Comparison of ENCODE assay signal across 9 mouse cellular contexts in the genomic region with DNA sequence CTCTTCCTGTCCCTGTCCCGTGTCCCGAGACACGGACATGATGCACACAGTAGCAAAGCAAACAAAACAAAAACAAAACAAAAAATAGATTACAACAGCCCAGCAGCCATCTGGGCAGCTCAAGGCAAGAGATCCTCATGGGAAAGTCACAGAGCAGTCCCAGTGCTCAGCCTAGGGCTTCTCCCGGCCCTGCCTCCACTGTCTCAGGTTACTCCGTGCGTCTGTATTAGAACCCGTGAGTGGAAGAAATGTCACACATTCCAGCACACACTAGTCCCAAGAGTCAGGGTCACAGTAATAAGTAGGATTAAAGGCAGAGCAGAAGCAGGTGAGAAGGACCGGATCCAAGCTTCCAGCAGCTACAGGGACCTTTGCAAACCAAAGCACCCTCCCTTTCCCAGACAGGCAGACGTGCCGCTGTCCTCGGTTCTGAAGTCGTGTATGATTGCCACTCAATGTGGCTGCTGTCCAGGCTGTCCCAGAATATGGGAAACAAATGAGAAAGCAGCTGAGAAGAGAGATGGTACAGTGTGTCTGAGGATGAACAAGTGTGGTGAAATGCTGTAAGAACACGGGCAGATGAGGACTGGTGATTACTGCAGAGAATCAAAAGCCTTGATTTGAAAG.
A peak's percentile ranks its signal among the peaks of the same experiment; 100 is the strongest.
DNase-seq lines count a peak whose midpoint lies in the region; ATAC-seq and TF ChIP-seq lines count a peak whose summit lies in the region.
"Had no signal": no experiment of that assay in that cellular context is flagged by ENCODE, and none has a peak within 500 bp of the region (broad histone marks: within the 10 kb centered on the region; RNA-seq: fewer than 3 reads in every experiment).

No protein-coding gene starts in this region.

- H3K36me3 ChIP-seq in hindbrain, embryonic 11.5 days (ENCODE audit: control insufficient read depth, insufficient read depth, low read length) = no peaks in the 10 kb centered on the region
- H3K36me3 ChIP-seq in hindbrain, embryonic 16.5 days (ENCODE audit: control insufficient read depth, insufficient read depth, low read length) = no peaks in the 10 kb centered on the region
- no peaks in the 10 kb centered on the region for H3K36me3 ChIP-seq in limb, embryonic 14.5 days (ENCODE audit: control insufficient read depth, insufficient read depth, low read length)
- H3K36me3 ChIP-seq in forebrain, postnatal 0 days (ENCODE audit: insufficient read depth) = no peaks in the 10 kb centered on the region
- H3K36me3 ChIP-seq: heart, embryonic 15.5 days had no signal

- H3K4me3 ChIP-seq in hindbrain, embryonic 11.5 days (ENCODE audit: low read depth, low read length) = no peak overlapping the region
- H3K4me3 ChIP-seq in hindbrain, embryonic 16.5 days (ENCODE audit: low read length) = no peak overlapping the region
- no peak overlapping the region for H3K4me3 ChIP-seq in limb, embryonic 14.5 days (replicated peaks; ENCODE audit: low read length)
- H3K4me3 ChIP-seq in forebrain, postnatal 0 days (ENCODE audit: low read depth, low read length) = no peak overlapping the region
- H3K4me3 ChIP-seq: heart, embryonic 15.5 days had no signal

- no peak overlapping the region for H3K9ac ChIP-seq in hindbrain, embryonic 11.5 days (ENCODE audit: low read depth, low read length)
- H3K9ac ChIP-seq in hindbrain, embryonic 16.5 days (ENCODE audit: low read depth, low read length) = no peak overlapping the region
- no peak overlapping the region for H3K9ac ChIP-seq in limb, embryonic 14.5 days (ENCODE audit: low read depth, low read length, severe bottlenecking)
- no peak overlapping the region for H3K9ac ChIP-seq in forebrain, postnatal 0 days
- H3K9ac ChIP-seq: heart, embryonic 15.5 days had no signal

- WGBS in hindbrain, embryonic 11.5 days = 48% methylated on average over 13 of the region's 13 CpGs
- WGBS in hindbrain, embryonic 16.5 days = 56% methylated on average over 13 of the region's 13 CpGs
- 37% methylated on average over 13 of the region's 13 CpGs for whole genome bisulfite sequencing in limb, embryonic 14.5 days
- WGBS in forebrain, postnatal 0 days = 48% methylated on average over 13 of the region's 13 CpGs

- H3K9me3 ChIP-seq in hindbrain, embryonic 11.5 days (ENCODE audit: control insufficient read depth, low read length) = no peaks in the 10 kb centered on the region
- no peaks in the 10 kb centered on the region for H3K9me3 ChIP-seq in hindbrain, embryonic 16.5 days (ENCODE audit: control insufficient read depth, low read length)
- H3K9me3 ChIP-seq in limb, embryonic 14.5 days (ENCODE audit: control insufficient read depth, low read length) = no peaks in the 10 kb centered on the region
- H3K9me3 ChIP-seq in forebrain, postnatal 0 days (ENCODE audit: low read length) = no peaks in the 10 kb centered on the region
- H3K9me3 ChIP-seq: heart, embryonic 15.5 days had no signal

- ATAC-seq in hindbrain, embryonic 11.5 days (ENCODE audit: low FRiP score) = no peak
- no peak for ATAC-seq in hindbrain, embryonic 16.5 days
- peak; percentile 57; the same call in 1 of the 2 replicates for ATAC-seq in limb, embryonic 14.5 days (ENCODE audit: low FRiP score, low read depth)
- ATAC-seq in activated CD4-positive, CD25-positive, alpha-beta regulatory T cell, adult 4 months = no peak
- ATAC-seq in forebrain, postnatal 0 days = no peak

- TF ChIP-seq CTCF in forebrain, postnatal 0 days (IDR thresholded peaks at IDR 0.05; ENCODE audit: low read depth) = no peak

- no peaks in the 10 kb centered on the region; the same call in 1 of the 2 replicates for H3K27me3 ChIP-seq in hindbrain, embryonic 11.5 days (ENCODE audit: control insufficient read depth, insufficient read depth, low read length)
- no peaks in the 10 kb centered on the region for H3K27me3 ChIP-seq in hindbrain, embryonic 16.5 days (replicated peaks; ENCODE audit: control insufficient read depth, insufficient read depth, low read length)
- no peaks in the 10 kb centered on the region for H3K27me3 ChIP-seq in limb, embryonic 14.5 days (ENCODE audit: control insufficient read depth, insufficient read depth, low read length)
- no peaks in the 10 kb centered on the region for H3K27me3 ChIP-seq in forebrain, postnatal 0 days (ENCODE audit: insufficient read depth, low read length)
- H3K27me3 ChIP-seq: heart, embryonic 15.5 days had no signal

- no peak overlapping the region for H3K27ac ChIP-seq in hindbrain, embryonic 11.5 days (ENCODE audit: low read depth, low read length)
- H3K27ac ChIP-seq in hindbrain, embryonic 16.5 days (ENCODE audit: low read depth, low read length) = no peak overlapping the region
- H3K27ac ChIP-seq in limb, embryonic 14.5 days (replicated peaks; ENCODE audit: low read depth, low read length) = no peak overlapping the region
- H3K27ac ChIP-seq in forebrain, postnatal 0 days (ENCODE audit: low read depth, low read length) = no peak overlapping the region
- H3K27ac ChIP-seq: heart, embryonic 15.5 days had no signal

- H3K4me1 ChIP-seq in hindbrain, embryonic 11.5 days (replicated peaks; ENCODE audit: control insufficient read depth, insufficient read depth, low read length) = no peaks in the 10 kb centered on the region; the same call in 1 of the 2 replicates
- peaks cover 6% of the 10 kb centered on the region for H3K4me1 ChIP-seq in hindbrain, embryonic 16.5 days (ENCODE audit: control insufficient read depth, insufficient read depth, low read depth, low read length)
- no peaks in the 10 kb centered on the region for H3K4me1 ChIP-seq in limb, embryonic 14.5 days (ENCODE audit: control insufficient read depth, insufficient read depth, low read length)
- H3K4me1 ChIP-seq in forebrain, postnatal 0 days (ENCODE audit: insufficient read depth) = peaks cover 15% of the 10 kb centered on the region; the same call in 1 of the 2 replicates

- no peak overlapping the region for H3K4me2 ChIP-seq in hindbrain, embryonic 11.5 days (replicated peaks; ENCODE audit: low read depth, low read length)
- H3K4me2 ChIP-seq in hindbrain, embryonic 16.5 days (ENCODE audit: low read length) = no peak overlapping the region
- no peak overlapping the region for H3K4me2 ChIP-seq in limb, embryonic 14.5 days (replicated peaks; ENCODE audit: low read depth, low read length, severe bottlenecking)
- no peak overlapping the region for H3K4me2 ChIP-seq in forebrain, postnatal 0 days (ENCODE audit: low read depth)
- H3K4me2 ChIP-seq: heart, embryonic 15.5 days had no signal

- DNase-seq in hindbrain, embryonic 11.5 days (ENCODE audit: low spot score) = peak; percentile 61
- DNase-seq in NIH3T3 (ENCODE audit: low read depth) = peak; percentile 79
- DNase-seq in embryo, embryonic 11.5 days (ENCODE audit: low read depth, low spot score) = peak; percentile 61
- DNase-seq in limb, embryonic 14.5 days (ENCODE audit: low spot score) = peak; percentile 81
- DNase-seq in layer of hippocampus, adult 9-11 months = no peak
- no peak for DNase-seq in forebrain, postnatal 0 days

- no peak for TF ChIP-seq POLR2A in limb, embryonic 14.5 days (IDR thresholded peaks at IDR 0.05; ENCODE audit: borderline replicate concordance, extremely low read depth, insufficient read depth, insufficient read length)

Comparison
In these comparisons a context has a peak if more than half of its experiments do, and no peak if none do; other contexts are left out.
1. DNase-seq: peak in hindbrain, embryonic 11.5 days (single experiment), NIH3T3 (single experiment), embryo, embryonic 11.5 days (single experiment) and limb, embryonic 14.5 days (single experiment); none in layer of hippocampus, adult 9-11 months (single experiment) and forebrain, postnatal 0 days (single experiment).